Mouse (Mus musculus) heart, postnatal 25 days (tissue): ENCODE measurements around the gene Atf3. TPM values are rescaled to one million over a fixed set of nuclear protein-coding genes. Genes with fewer than 3 reads are reported as not detected.

Experiments
- DNase-seq: peaks from one replicate; pipeline ENCODE4 v3.0.0; 2022; ENCODE audit warnings: low spot score
- intact Hi-C: fragments of 180-260 bp; cut with DNase I; formaldehyde crosslinking; loops from one replicate; pipeline ENCODE4 v1.15.1; 2025
- total RNA-seq, 2 experiments: library from RNA; stranded (reverse); gene quantifications; 2 replicates each; pipeline ENCODE4 v1.2.3; 2021

Gene Atf3
- total RNA-seq, 2 experiments from 2014 or later: 4.9 to 6.0 TPM

DNA sequence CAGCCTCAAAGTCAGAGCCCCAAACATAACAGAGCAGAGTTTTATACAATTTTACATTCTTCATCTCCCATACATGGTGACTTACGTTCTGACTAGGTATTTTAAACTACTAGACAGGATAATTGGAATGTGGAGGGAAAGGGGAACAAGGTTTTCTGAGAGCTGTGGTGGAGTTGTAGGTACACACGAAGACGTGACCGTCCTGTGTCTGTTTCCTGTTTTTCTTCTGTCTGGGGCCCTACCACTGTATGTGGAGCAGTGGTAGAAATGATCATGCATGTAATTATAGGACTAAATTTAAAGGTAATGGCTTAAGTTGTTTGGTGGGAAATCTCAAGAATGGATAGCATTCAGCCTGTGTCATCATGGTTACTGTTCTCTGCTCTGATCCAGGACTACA, 17.0 kb upstream of the Atf3 start:
- intact Hi-C loops: no loop called here
- no peak for DNase-seq

DNA sequence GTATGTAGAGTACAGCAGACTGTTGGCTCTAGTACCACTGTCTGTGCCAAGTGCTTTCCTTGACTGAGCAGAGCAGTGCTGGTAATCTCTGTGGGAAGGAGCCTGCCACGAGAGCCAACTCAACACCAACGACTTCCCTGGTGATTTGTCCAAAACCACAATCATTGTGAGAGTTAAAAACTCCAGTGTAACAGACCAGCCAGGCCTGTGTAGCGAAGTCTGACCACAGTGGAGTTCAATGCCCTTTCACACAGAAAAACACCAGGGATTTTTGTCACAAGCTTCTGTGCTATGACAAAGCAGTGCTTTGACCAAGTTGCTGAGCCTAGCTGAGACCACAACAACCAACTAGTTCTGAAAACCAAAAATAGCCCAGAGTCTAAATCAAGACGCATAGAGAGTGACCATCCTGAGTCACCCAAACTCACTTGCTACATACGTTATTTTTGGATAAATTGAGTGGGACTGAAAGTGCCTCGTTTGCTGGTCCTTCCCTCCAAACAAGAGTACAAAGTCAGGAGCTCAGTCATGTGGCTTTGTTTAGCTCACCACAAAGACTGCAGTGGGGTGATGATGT, 12.6 kb upstream of the Atf3 start:
- intact Hi-C loops: no loop called here
- no peak for DNase-seq

DNA sequence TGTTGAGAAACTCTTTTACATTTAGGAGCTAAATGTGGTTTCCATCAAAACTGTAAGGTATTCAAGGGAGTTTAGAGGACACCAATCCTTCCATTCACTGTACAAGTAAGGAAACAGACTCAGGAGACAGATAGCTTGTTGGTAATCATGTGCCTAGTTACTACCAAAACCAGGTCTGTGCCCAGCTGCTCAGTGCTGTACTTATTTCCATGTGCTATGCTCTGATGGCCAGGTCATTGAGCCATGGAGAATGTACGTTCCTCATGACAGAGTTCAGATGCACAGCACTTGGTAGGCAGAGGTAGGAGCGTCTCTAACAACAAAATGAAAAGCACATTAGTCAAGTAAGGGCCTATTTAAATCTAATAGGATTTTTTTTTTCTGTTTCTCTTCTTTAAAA, 8.7 kb upstream of the Atf3 start:
- DNase-seq: no peak
- intact Hi-C loops: no loop called here

- intact Hi-C loops: no loop called here
- no peak for DNase-seq
These were observed 7.9 kb upstream of the Atf3 start for GRCm38 (mm10) chr1:191225771-191226170.

- intact Hi-C loops: no loop called here
- no peak for DNase-seq
These were observed 7.3 kb upstream of the Atf3 start for GRCm38 (mm10) chr1:191224981-191225703.

DNA sequence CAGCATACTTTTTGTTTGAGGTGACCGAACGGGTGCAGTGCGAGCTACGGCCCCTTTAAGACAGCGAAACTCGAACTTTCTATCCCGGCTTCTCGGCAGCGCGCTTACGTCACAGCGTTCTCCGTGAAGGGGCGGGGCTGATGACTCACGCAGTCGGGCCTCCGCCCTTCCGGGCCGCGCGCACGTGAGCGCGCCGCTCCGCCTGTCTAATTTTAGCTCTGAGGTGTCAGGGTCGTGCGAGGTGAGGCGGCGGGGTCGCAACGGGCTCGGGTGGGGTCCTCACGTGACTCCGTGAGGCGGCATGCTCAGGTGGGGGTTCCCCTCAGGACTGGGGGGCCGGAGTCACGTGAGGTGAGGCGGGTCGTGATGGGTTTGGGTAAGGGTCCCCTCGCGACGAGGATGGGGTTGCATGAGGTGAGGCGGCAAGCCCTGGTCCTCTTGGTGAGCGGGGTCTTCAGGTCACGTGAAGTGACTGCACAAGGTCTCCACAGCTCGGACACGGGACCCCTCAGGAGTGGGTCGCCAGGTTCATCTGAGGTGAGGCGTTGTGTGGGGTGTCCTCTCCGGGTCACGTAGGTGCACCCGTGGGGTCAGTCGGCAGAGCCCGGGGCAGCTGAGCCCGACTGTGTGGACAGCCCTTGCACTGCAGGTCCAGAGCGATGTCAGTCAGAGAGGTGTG, 6.6 kb upstream of the Atf3 start:
- intact Hi-C loops: no loop called here
- peak; percentile 85 for DNase-seq

- DNase-seq: no peak
- intact Hi-C loops: loop anchor here (2.0 kb wide), 1 partner anchor 39 kb away; no protein-coding TSS in a partner anchor
These were observed 6.1 kb upstream of the Atf3 start for GRCm38 (mm10) chr1:191223930-191224301.

DNA sequence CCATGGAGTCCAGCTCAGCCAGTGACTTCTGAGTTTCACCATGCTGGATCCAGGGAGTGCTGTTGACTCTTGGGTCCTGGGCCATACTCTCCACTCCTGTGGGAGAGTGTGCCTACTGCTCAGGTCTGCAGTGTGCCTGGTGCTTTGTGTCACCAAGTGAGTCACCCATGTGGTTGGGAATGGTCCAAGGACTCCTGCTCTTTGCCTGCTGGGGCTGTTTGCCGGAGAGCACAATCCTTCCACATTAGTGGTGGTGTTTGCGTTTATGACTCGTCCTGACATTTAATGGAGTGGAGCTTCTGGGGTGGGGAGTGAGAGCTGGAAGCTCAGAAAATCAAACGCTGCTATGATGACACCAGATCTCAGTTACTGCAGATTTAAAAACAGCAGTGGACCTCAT, 4.2 kb upstream of the Atf3 start:
- no peak for DNase-seq
- intact Hi-C loops: loop anchor here (2.0 kb wide), 1 partner anchor 37 kb away; no protein-coding TSS in a partner anchor

GRCm38 (mm10) chr1:191220588-191220987, 2.7 kb upstream of the Atf3 start:
- DNase-seq: no peak

GRCm38 (mm10) chr1:191219748-191220147, 1.9 kb upstream of the Atf3 start:
- intact Hi-C loops: no loop called here
- no peak for DNase-seq

More at GRCm38 (mm10) chr1:191220588-191220987, 2.7 kb upstream of the Atf3 start:
- intact Hi-C loops: no loop called here

- DNase-seq: no peak
These were observed 744 bp upstream of the Atf3 start for GRCm38 (mm10) chr1:191218583-191218982.

DNA sequence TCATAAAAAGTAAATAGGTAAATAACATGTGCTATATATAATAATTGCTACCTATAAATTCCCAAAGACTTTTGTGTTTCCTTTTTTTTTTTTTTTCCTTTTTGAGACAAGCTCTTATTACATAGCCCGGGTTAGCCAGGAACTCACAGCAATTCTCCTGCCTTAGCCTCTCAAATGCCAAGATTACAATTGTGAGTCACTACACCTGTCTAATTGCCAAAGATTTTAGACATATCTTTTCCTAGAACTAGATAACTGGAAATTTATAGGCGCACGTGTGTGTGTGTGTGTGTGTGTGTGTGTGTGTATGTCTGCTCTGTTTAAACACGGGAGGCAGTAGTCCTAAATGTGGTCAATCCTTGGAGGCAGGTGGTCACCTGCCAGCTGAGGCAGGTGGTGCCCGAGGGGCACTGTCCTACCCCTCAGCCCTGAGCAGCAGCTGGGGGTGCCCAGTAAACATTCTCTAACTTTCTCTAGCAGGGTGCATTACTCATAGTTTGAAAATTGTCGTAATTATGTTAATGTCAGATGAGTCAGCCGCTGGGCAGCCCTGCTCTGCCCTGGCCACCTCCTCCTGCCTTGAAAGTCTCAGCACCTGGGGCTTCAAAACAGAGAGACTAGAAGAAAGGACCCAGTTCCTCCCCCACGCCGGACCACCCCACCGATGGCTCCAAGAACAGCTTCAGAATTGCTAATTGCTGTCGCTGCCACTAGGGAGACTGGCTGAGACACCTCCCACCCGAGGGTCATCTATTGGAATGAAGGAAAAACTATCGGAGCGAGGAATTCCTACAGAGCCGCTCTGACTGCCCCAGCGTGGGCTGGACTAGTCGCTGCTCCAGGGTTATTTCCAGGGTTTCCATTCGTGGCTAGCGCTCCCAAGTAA, 1.8 kb downstream of the Atf3 start:
- intact Hi-C loops: no loop called here

More at GRCm38 (mm10) chr1:191218583-191218982, 744 bp upstream of the Atf3 start:
- intact Hi-C loops: no loop called here

DNA sequence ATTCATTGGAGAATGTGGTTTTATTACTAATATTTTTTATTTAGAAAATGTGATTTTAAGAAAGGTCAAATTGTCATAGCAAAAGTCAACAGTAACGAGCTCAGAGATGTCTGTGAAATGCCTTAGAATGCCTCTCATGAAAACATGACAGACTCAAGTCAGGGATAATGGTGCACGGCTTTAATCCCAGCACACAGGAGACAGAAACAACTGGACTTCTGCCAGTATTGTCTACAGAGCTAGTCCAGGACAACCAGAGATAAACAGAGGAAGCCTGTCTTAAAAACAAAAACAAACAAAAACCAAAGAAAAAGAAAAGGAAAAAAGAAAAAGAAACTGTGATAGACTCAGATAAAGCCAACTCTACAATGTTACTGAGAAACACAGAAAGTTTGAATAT, 6.7 kb downstream of the Atf3 start:
- intact Hi-C loops: no loop called here
- no peak for DNase-seq

More for the DNA sequence above, 1.8 kb downstream of the Atf3 start:
- no peak for DNase-seq

DNA sequence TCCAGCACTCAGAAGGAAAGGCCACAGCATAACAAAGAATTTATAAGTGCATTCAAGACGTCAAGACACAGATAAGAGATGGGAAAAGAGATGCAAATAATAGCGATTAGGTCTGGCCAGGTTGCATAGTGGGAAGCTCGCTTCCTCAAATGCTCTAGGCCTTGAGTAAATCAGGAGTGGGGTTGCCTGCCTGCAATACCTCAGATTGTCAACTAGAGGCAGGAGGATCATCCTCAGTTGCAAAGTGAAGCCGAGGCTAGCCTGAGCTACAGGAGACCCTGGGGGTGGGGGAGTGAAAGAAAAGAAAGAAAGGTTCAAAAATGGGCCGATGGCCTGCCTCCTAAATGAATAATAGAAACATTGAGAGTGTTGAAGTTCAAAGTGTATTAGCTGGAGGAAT, 12.0 kb downstream of the Atf3 start:
- no peak for DNase-seq
- intact Hi-C loops: no loop called here

DNA sequence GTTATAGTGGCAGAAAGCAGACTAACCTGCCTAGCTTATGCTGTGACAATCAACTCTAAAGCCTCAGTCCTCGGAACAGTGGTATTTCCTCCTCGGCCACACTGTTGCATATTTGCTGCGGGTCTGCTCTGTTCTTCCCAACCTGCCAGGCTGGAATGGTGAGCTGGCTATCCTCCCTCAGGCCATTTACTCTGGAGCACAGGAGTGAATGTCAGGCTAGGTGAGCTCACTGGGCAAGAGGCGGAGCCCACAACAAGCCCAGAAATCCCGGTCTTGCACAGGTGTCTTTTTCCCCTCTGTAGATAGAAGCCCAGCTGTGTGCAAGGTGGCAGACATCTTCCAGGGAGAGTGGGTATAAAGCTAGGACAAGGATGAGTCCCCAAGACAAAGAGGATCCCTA, 13.0 kb downstream of the Atf3 start:
- no peak for DNase-seq
- intact Hi-C loops: no loop called here

DNA sequence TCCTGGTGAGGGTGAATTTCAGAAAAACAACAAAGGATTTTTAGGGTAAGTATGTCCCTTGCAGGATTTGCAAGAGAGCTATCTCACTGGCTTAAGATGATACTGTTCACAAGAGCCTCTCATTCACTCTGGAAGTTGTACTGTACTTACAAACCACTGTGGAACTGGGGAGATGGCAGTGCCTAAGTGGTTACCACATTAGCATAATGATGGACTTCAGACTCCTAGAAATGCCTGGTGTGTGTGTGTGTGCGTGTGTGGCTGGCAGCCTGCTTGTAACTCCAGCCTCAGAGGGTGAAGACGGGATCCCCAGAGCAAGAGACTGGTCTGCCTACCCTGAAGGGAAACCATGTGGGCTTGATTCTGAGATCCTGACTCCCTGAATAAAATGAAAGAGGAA, 14.3 kb downstream of the Atf3 start:
- no peak for DNase-seq
- intact Hi-C loops: no loop called here

GRCm38 (mm10) chr1:191202208-191202952, 15.5 kb downstream of the Atf3 start:
- intact Hi-C loops: no loop called here

GRCm38 (mm10) chr1:191200816-191201602, 16.8 kb downstream of the Atf3 start:
- no peak for DNase-seq
- intact Hi-C loops: no loop called here

More at GRCm38 (mm10) chr1:191202208-191202952, 15.5 kb downstream of the Atf3 start:
- no peak for DNase-seq

DNA sequence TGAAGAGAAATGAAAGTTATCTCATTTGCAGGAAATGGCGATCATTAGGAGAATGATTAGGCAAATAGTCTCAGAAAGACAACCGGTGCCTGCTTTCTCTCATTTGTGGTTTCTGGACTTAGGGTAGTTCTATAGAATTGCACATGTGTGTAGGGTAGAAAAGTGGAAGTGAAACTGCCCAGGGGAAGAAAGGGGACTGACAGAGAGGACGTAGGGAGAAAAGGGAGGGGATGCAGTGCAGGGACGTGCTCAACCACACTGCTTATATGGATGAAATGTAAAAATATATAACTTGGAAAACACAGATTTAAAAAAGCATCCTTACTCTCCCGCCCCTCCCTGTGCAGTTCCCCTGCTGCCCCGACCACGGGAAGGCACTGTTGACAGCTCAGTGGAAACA, 19.9 kb downstream of the Atf3 start:
- DNase-seq: no peak
- intact Hi-C loops: no loop called here
